Mouse (Mus musculus) left cerebral cortex, postnatal 14 days (tissue): ENCODE data around the gene Gpr4. TPM values are rescaled to one million over a fixed set of nuclear protein-coding genes. Genes with fewer than 3 reads are reported as not detected.

Experiments used
- DNase-seq, 2 experiments: peaks; one replicate each; pipeline ENCODE4 v3.0.0; 2021 to 2022; ENCODE audit warnings: low spot score in 2 of 2, mixed read lengths in 1 of 2
- intact Hi-C: fragments of 180-260 bp; cut with DNase I; formaldehyde crosslinking; loops from one replicate; pipeline ENCODE4 v1.15.1; 2025
- long read RNA-seq, 2 experiments: library from polyadenylated mRNA; stranded (forward); transcript quantifications; one replicate each; pipeline ENCODE4 v2.0.0; 2021
- total RNA-seq, 2 experiments: library from RNA; stranded (reverse); gene quantifications; 2 replicates each; pipeline ENCODE4 v1.2.3; 2021

The Gpr4 gene
- 1 to 10 TPM; 5.2 to 5.5 TPM for total RNA-seq
- long read RNA-seq, experiment 1, transcript Gpr4-201 (2 exons, 2,882 nt), result major isoform, 8 of 15 reads
- long read RNA-seq, experiment 1, partial matches to known transcripts, result 6 of 15 reads
- long read RNA-seq, experiment 1, other reads (novel, unspliced or antisense), result 1 of 15 reads
- long read RNA-seq, experiment 2, partial matches to known transcripts, result 0 of 4 reads
- long read RNA-seq, experiment 2, other reads (novel, unspliced or antisense), result 2 of 4 reads

DNA sequence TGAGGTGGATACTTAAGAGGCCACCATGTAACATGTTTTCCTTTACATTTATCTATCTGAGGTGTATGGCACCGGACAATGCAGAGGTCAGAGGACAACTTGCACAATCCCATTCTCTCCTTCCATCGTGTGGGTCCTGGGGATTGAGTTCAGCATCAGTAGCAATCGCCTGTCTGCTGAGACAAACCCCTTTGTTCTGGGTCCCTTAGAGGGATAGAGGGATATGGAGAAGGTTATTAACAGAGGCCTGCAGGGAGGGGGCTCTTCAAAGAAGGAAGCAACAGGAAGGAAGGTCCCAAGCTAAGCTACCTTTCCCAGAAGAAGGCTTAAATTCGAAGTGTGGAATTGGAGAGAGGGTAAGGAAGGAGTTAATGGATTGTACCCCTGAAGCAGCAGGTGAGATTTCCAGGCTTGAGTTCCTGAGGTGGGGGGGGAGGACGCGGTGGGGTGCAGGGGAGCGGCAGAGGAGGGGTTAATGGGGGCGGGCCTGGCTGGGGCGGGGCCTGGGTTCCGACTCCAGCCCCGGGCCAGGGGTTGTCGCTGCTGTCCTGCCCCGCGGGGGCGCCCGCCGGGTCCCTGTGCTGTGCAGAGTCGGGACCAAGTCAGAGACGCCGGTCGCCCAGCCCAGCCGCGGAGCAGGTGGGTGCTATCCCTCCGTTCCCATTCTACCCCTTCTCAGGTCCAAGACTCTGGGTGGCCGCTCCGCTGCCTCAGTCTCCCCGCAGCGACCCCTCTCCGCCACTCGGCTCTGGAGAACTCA, at the start of gene Gpr4:
TSS of gene Gpr4 (plus strand) at position 543 of the 760 bp plus-strand sequence.
- no peak for DNase-seq
- intact Hi-C loops, result loop anchor here (5.0 kb wide), 2 partner anchors 35 to 55 kb away; partner anchors contain the start of gene Eml2

DNA sequence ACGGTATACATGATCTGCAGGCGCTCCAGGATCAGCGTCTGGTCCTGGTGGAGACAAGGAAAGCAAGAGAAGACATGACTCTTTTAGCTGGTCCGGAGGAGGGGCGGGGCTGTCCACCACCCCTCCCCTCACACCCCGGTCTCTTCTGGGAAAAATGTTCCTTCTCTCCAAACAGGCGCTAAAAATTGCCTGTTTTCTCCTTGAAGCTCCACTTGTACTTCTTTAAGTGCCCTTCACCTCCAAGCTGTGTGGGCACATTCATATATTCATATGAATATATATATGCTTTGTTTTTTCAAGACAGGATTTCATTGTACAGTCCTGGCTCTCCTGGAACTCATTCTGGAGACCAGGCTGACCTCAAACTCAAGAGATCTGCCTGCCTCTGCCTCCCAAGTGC, 49.4 kb upstream of the Gpr4 start:
- DNase-seq, result no peak
- intact Hi-C loops, result no loop called here

DNA sequence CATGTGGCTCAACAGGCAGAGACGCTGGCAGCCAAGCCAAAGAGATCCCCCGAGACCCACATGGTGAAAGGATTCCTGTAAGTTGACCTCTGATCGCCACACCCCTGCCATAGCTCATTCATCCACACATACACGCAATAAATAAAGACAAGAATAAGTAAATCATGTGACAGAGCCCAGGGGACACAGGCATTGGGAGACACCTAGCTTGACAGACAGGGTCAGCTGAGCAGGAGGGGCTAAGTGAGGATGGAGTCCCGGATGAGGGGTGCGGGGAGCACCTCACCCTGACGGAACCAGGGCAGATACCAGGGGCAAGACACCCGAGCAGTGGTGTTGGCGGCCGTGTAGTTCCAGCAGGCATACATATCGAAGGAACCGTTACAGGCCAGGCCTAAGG, 48.6 kb upstream of the Gpr4 start:
- DNase-seq, result no peak
- intact Hi-C loops, result no loop called here

DNA sequence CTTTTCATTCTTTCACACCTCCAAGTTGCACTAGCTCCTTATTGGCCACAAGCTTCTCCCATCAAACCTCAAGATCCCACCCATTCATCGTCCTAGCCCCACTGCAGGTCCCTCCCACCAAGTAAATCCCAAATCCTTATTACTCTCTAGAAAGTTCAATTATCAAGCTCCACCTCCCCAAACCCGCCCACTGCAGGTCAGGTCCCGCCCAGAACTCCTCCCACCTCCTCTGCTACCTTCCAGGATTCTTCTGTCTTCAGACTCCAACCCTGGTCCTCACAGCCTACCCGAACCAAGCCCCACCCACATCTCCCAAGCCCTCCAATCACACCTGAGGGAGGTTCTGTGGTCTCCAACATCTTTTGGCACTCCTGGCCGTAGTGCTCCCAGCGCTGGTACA, 48.1 kb upstream of the Gpr4 start:
- no peak for DNase-seq
- intact Hi-C loops, result no loop called here

DNA sequence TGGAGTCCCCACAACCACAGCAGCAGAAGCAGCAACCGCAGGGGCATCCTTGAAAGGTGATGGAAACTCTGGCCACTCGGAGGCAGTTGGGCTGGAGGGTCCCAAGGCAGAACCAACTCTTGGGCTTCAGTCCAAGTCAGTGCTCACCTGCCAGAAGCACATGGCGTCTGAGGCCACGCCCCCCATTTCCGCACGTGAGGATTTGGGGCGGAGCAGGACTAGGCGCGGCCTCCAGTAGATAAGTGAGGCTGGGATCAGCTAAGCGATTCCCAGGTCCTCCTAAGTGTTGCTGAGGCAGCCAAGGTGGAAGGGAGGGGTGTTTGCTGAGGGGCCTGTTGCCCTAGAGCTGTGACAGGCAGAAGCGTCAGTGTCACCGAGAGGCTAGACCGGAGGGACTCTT, 47.4 kb upstream of the Gpr4 start:
- intact Hi-C loops, result no loop called here
- DNase-seq, result no peak

DNA sequence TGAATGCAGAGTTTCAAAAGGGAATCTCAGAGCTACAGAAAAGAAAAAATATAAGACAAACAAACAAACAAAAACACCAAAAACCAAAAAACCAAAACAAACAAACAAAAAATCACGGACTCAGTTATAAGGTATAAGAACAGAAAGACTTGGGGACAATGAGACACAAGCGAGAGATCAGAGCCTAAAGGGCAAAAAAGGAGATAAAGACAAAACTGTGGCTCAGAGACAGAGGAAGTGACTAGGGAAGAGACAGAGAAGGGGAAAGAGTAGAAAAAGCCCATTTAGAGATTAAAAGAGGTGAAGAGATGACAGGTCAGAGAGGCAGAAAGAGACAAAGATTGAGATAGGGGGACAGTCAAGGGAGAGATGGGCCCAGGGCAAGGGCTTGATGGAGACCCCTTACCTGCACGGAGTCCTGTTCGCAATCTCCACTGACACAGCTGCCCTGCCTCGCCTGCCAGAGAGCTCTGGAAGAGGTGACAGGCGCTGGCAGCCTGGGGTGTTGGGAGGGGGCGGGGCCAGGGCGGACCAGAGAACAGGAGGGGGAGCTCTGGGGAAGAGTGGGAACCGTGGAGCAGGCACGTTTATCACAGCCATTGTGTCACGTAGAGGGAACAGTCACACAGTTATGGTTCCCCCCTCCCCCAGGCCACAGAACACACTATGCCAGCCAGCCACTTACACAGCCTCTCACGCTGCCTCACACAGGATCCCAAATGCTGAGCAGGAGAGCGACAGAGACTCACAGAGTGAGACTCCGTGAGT, 46.5 kb upstream of the Gpr4 start, which contains the start of gene Gipr:
TSS of gene Gipr (minus strand) at position 472 of the 768 bp plus-strand sequence.
- intact Hi-C loops, result no loop called here
- peak in 1 of 2 experiments; percentile 73 for DNase-seq

DNA sequence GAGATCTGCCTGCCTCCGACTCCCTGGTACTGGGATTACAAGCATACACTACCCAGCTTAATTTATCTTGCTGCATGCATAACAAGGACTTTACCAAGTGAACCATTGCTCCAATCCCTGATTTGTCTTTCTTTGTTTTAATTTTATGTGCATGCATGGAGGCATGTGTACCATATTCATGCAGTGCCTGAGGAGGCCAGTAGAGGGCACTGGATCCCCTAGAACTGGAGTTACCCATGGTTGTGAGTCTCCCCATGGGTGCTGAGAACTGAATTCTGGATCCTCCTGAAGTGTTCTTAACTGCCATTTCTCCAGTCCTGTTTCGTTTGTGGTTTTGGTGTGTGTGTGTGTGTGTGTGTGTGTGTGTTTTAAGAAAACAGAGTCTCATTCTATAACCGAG, 45.3 kb upstream of the Gpr4 start:
- no peak for DNase-seq
- intact Hi-C loops, result no loop called here

DNA sequence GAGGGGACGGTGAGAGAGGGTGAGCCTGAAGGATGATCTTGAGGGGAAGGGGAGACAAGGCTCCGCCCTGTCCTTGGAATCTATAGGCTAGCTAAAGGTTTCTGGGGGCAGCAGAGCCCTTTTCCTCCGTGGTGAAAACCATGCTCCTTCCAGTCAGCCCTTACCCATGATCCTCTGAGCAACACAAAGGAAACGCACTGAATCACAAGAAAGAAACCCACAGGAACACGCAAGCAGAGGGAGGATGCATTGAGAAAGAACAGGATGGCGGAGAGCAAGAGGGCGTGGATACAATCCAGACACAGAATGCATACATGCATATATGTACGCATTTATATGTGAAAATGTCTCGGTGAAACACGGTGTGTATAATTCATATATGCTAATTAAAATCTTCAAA, 42.8 kb upstream of the Gpr4 start:
- intact Hi-C loops, result no loop called here
- no peak for DNase-seq

DNA sequence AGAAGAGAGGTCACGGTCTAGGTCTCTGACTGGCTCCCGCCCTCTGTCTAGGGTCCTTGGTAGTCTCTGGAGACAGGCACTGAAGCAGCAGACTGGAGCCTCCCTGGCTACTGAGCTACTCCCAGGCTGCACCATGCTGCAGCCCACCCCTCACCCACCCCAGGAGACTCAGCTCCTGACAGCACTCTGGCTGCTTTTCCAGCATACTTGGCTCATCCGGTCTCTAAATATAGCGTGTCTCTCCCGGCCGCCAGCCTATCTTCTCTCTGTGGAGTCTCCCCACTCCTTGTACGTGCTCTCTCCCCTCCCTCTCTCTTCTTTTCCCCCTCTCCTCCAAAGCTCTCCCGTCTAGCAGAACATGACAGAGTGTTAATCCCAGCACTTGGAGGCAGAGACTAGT, 42.2 kb upstream of the Gpr4 start:
- DNase-seq, result peak; percentile 73 to 89
- intact Hi-C loops, result no loop called here

DNA sequence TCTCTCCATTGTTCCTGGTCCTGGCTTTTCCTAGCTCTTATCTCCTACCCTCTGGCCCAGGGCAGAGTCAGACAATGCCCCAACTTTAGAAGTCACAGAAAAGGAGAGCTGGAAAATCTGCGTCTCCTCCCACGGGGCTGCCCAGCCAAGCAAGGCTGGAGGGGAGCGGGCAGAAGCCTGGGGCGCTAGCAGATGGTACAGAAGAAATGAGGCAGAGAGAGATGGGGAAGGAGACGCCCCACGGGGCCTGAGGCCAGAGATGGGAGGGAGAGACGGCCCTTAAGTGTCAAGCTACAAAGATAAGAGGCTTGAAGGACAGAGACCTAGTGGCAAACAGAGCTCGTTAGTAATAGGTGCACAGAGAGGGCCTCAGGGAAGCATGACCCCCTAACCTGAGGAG, 40.5 kb upstream of the Gpr4 start:
- no peak for DNase-seq
- intact Hi-C loops, result loop anchor here (1.0 kb wide), 1 partner anchor 15 kb away; no protein-coding TSS in a partner anchor

DNA sequence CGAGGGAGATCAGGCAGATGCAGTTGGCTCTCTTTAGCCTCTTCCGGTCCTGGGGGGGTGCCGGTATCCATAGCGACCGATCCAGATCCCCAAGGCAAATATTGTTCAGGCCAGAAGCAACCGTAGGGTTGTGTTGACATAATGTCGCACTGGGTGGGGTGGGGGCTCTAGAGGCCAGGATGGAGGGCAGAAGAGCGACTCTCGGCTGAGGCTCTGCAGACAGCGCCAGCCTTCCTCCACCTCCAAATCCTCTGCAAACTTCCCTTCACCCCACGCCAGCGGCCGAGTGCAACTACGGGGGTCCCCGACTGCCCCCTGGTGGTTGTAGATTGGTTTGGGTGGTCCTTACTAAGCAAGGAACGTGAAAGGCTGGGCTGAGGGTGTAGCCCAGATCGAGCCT, 39.5 kb upstream of the Gpr4 start:
- intact Hi-C loops, result loop anchor here (1.0 kb wide), 1 partner anchor 16 kb away; no protein-coding TSS in a partner anchor
- DNase-seq, result peak; percentile 85 to 90

DNA sequence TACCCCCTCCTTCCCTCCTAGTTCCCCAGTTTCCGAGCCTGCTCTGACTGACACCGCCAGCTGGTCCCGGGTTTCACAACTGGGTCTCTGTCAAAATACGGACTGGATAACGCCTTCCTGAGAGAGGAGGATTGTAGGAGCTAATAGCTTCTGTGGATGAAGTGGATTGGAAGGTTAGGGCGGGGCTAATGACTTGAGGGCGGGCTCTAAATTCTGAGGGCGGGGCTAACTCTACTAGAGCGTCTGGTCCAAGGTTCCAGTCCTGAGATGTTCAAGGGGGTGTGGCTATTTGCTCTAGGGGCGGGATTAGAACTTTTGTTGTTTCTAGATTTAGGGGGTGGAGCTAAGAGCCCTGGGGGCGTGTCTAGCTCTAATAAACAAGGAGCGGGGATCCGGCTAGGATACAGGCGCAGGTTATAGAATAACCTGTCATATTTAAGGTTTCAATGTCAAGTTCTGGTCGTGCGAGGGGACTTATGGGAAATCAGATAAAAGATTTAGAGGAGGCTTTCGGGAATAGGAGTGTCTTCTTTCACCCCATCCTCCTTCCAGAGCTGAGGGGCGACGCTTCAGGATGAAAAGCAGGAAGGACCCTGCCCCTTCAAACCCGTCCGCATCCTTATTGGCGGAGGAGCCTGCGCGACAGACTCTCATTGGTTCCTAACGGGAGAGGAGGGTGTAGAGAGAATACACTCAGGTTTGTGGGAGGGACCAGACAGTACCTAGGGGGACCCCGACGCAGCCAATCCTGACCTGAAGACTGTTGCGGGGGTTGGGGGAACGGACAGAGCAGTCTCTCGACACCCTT, 36.4 kb upstream of the Gpr4 start, which contains the start of gene Eml2:
TSS of gene Eml2 (plus strand) at position 714 of the 808 bp plus-strand sequence.
- peak; percentile 86 to 93 for DNase-seq
- intact Hi-C loops, result loop anchor here (5.0 kb wide), 2 partner anchors 36 to 121 kb away; partner anchors contain the start of gene Gpr4

DNA sequence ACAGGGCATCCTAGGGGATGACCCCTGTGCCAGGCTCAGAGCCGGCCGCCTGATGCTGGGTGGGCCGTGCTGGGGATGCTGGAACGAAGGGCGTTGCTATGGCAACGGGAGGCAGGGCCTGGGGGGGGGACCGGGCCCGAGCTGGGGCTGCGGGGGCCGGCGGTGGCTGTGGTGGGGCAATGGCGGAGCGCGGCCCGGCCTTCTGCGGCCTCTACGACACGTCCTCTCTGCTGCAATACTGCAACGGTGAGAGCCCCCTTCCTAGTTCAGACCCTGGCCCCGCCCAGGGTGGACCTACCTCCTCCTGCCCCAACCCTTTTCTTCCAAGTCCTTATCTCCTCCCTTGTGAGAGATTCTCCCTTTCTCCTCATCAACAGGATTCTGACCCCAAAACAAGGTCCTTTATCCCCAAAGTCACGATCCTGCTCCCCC, 35.8 kb upstream of the Gpr4 start:
- no peak for DNase-seq
- intact Hi-C loops, result loop anchor here (5.0 kb wide), 2 partner anchors 36 to 121 kb away; partner anchors contain the start of gene Gpr4

DNA sequence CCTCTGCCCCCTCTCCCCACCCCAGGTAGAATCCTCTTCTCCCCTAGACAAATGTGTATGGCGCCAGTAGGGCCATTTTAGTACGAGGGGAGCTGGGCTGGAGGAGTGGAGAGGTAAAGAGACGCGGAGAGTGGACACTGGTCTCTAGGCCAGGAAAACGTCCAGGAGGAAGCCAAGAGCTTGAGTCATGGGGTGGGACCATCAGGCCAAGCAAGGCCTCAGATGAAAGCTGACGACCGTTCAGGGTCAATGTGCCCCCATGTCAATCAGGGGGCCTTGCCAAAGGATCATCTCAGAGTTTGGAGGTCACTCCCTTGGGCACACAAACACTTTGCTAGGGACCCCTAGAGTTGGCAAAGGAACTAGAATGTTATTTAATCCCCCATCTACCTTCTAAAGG, 35.1 kb upstream of the Gpr4 start:
- intact Hi-C loops, result loop anchor here (5.0 kb wide), 2 partner anchors 35 to 120 kb away; partner anchors contain the start of gene Gpr4
- no peak for DNase-seq

DNA sequence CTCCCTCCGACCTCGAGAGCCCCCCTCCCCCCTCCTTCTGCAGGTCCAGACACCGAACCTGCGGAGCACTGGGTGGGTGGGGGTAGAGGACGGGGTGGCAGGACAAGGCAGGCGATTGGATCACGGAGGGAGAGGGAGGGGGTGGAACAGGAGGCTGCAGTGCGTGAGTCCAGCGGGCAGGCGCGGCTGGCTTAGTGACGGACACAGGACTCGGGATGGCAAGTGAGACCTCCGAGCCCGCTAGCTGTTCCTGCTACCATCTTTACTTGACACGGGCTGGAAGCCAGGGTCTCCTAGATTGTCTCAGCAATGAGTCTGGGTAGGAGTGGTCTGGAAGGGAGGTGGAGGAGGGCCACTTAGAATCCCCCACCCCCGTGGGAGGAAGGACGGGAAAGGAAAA, 34.3 kb upstream of the Gpr4 start:
- DNase-seq, result no peak
- intact Hi-C loops, result loop anchor here (5.0 kb wide), 2 partner anchors 34 to 119 kb away; partner anchors contain the start of gene Gpr4

DNA sequence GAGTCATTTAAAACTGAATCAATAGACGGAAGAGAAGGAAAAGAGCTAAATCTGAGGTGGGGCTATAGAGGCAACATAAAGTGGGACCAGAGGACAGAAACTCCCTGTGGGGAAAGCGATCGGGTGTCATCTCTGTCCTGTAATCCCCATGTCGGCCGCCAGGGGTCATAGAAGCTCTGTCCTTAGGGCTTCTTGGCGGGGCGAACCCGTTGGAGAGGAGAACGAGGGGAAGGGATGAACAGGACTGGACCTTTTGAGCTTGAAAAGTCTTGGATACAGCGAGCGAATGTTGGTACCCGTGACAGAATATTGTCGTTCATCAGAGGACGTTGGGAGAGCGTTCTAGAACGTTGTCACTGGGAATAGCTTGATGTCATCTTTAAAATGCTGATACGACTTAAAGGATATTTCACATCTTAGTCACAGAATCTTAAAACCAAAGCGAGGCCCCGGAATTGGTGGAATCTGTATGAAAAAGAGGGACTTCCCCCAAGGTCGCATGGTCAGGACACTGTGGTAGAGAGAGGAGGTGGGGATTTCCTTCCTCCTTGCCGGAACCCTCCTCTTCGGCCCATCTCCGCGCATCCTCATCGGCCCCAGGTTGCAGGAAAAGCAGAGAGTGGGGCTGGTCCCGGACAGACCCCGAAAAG, 33.8 kb upstream of the Gpr4 start:
- peak; percentile 83 to 85 for DNase-seq
- intact Hi-C loops, result loop anchor here (5.0 kb wide), 2 partner anchors 34 to 119 kb away; partner anchors contain the start of gene Gpr4

DNA sequence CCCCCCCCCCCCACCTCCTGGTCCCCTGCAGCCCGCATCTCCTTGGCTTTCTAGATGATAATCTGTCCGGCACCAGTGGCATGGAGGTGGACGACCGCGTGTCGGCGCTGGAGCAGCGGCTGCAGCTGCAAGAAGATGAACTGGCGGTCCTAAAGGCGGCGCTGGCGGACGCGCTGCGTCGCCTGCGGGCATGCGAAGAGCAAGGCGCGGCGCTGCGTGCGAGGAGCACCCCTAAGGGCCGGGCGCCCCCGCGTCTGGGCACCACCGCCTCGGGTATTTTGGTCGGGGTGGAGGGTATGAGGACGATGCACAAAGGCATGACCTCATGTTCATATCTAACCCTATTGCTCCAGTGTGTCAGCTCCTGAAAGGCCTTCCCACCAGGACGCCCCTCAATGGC, 33.2 kb upstream of the Gpr4 start:
- DNase-seq, result peak; percentile 71 to 75
- intact Hi-C loops, result loop anchor here (5.0 kb wide), 2 partner anchors 33 to 118 kb away; partner anchors contain the start of gene Gpr4

DNA sequence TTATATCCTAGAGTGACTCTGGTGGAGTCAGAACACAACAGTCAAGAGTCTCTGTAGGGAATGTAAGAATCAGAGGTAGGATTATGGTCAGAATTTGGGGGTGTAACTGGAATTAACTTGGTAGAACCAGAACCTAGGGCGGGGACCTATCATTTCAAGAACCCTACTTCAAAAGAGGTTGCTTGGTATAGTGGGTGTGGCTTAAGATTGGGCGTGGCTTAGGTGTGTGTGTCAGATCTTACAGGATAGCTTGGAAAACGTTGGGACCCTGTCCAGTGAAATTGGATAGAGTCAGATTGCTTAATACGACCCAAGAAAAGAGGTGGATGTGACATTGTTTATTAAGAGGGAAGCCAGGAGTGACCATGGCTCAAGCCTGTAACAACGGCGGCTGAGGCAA, 32.4 kb upstream of the Gpr4 start:
- no peak for DNase-seq
- intact Hi-C loops, result loop anchor here (5.0 kb wide), 2 partner anchors 32 to 117 kb away; partner anchors contain the start of gene Gpr4
